Comparison of ENCODE assay signal across 11 mouse cellular contexts in genomic region chr5:130120904-130121303, GRCm38 (mm10). TPM values are rescaled to one million over a fixed set of nuclear protein-coding genes. Genes with fewer than 3 reads are reported as not detected.
A peak's percentile ranks its signal among the peaks of the same experiment; 100 is the strongest.
DNase-seq lines count a peak whose midpoint lies in the region; ATAC-seq and TF ChIP-seq lines count a peak whose summit lies in the region.
"Had no signal": no experiment of that assay in that cellular context is flagged by ENCODE, and none has a peak within 500 bp of the region (broad histone marks: within the 10 kb centered on the region; RNA-seq: fewer than 3 reads in every experiment).

No protein-coding gene starts in this region.

- H3K36me3 ChIP-seq in limb, embryonic 14.5 days (ENCODE audit: control insufficient read depth, insufficient read depth, low read length), result peaks cover 8% of the 10 kb centered on the region; the same call in 1 of the 2 replicates
- peaks cover 34% of the 10 kb centered on the region for H3K36me3 ChIP-seq in limb, embryonic 10.5 days
- H3K36me3 ChIP-seq in embryonic facial prominence, embryonic 11.5 days (replicated peaks; ENCODE audit: control insufficient read depth, insufficient read depth, low read depth, low read length), result no peaks in the 10 kb centered on the region
- no peaks in the 10 kb centered on the region for H3K36me3 ChIP-seq in neural tube, embryonic 11.5 days (ENCODE audit: control insufficient read depth, insufficient read depth, low read length)
- H3K36me3 ChIP-seq in forebrain, embryonic 15.5 days, result peaks cover 4% of the 10 kb centered on the region; the same call in 1 of the 2 replicates

- no peak overlapping the region for H3K9ac ChIP-seq in limb, embryonic 14.5 days (ENCODE audit: low read depth, low read length, severe bottlenecking)
- H3K9ac ChIP-seq in embryonic facial prominence, embryonic 11.5 days (replicated peaks; ENCODE audit: low read length), result no peak overlapping the region
- H3K9ac ChIP-seq in neural tube, embryonic 11.5 days (ENCODE audit: low read length), result no peak overlapping the region
- no peak overlapping the region for H3K9ac ChIP-seq in forebrain, embryonic 15.5 days (replicated peaks)
- H3K9ac ChIP-seq: lung, embryonic 15.5 days had no signal

- H3K9me3 ChIP-seq in limb, embryonic 14.5 days (ENCODE audit: control insufficient read depth, low read length), result no peaks in the 10 kb centered on the region
- no peaks in the 10 kb centered on the region for H3K9me3 ChIP-seq in limb, embryonic 10.5 days (replicated peaks)
- no peaks in the 10 kb centered on the region for H3K9me3 ChIP-seq in embryonic facial prominence, embryonic 11.5 days (replicated peaks; ENCODE audit: control insufficient read depth, low read length)
- H3K9me3 ChIP-seq in neural tube, embryonic 11.5 days (ENCODE audit: control insufficient read depth, low read length), result no peaks in the 10 kb centered on the region
- no peaks in the 10 kb centered on the region for H3K9me3 ChIP-seq in forebrain, embryonic 15.5 days
- H3K9me3 ChIP-seq: lung, embryonic 15.5 days had no signal

- ATAC-seq in limb, embryonic 14.5 days (ENCODE audit: low FRiP score, low read depth), result peak; percentile 58; the same call in 1 of the 2 replicates
- peak; percentile 75 for ATAC-seq in embryonic facial prominence, embryonic 11.5 days (replicated peaks; ENCODE audit: insufficient number of reproducible peaks, low FRiP score, low TSS enrichment, low read depth)
- ATAC-seq in neural tube, embryonic 11.5 days (ENCODE audit: insufficient read depth, low FRiP score, low TSS enrichment), result no peak
- no peak for ATAC-seq in forebrain, embryonic 15.5 days (replicated peaks)

- TF ChIP-seq POLR2A in limb, embryonic 14.5 days (IDR thresholded peaks at IDR 0.05; ENCODE audit: borderline replicate concordance, extremely low read depth, insufficient read depth, insufficient read length), result no peak

- peak; percentile 50 for DNase-seq in limb, embryonic 14.5 days (ENCODE audit: low spot score)
- no peak for DNase-seq in limb, embryonic 10.5 days (ENCODE audit: low spot score)
- peak; percentile 18 for DNase-seq in embryonic facial prominence, embryonic 11.5 days (ENCODE audit: low spot score)
- DNase-seq in heart, postnatal 14 days, result peak; percentile 64 to 68
- peak; percentile 35 for DNase-seq in neural tube, embryonic 11.5 days (ENCODE audit: low spot score)
- no peak for DNase-seq in layer of hippocampus, adult 9-10 months (ENCODE audit: low spot score)
- no peak for DNase-seq in frontal cortex, postnatal 36 days (ENCODE audit: low spot score in 2 of 2)
- DNase-seq: cerebellum, adult 9-10 months; right cerebral cortex, postnatal 14 days had no signal

- H3K4me3 ChIP-seq in limb, embryonic 14.5 days (replicated peaks; ENCODE audit: low read length), result no peak overlapping the region
- H3K4me3 ChIP-seq in limb, embryonic 10.5 days, result no peak overlapping the region
- H3K4me3 ChIP-seq in embryonic facial prominence, embryonic 11.5 days (ENCODE audit: low read depth, low read length), result no peak overlapping the region
- H3K4me3 ChIP-seq in neural tube, embryonic 11.5 days (ENCODE audit: low read depth, low read length), result no peak overlapping the region
- H3K4me3 ChIP-seq in forebrain, embryonic 15.5 days, result no peak overlapping the region
- H3K4me3 ChIP-seq: lung, embryonic 15.5 days had no signal

- H3K4me1 ChIP-seq in limb, embryonic 14.5 days (ENCODE audit: control insufficient read depth, insufficient read depth, low read length), result peaks cover 26% of the 10 kb centered on the region
- no peaks in the 10 kb centered on the region for H3K4me1 ChIP-seq in limb, embryonic 10.5 days
- no peaks in the 10 kb centered on the region for H3K4me1 ChIP-seq in embryonic facial prominence, embryonic 11.5 days (ENCODE audit: control insufficient read depth, insufficient read depth, low read length)
- H3K4me1 ChIP-seq in neural tube, embryonic 11.5 days (ENCODE audit: control insufficient read depth, insufficient read depth, low read length), result no peaks in the 10 kb centered on the region
- no peaks in the 10 kb centered on the region for H3K4me1 ChIP-seq in forebrain, embryonic 15.5 days

- 0 out of 2 replicates have a peak overlapping the region, but pooled peaks have one; percentile 33 for H3K27ac ChIP-seq in limb, embryonic 14.5 days (replicated peaks; ENCODE audit: low read depth, low read length)
- H3K27ac ChIP-seq in limb, embryonic 10.5 days, result no peak overlapping the region
- no peak overlapping the region for H3K27ac ChIP-seq in embryonic facial prominence, embryonic 11.5 days (replicated peaks; ENCODE audit: low read depth, low read length)
- H3K27ac ChIP-seq in neural tube, embryonic 11.5 days (ENCODE audit: low read depth, low read length), result no peak overlapping the region
- no peak overlapping the region for H3K27ac ChIP-seq in forebrain, embryonic 15.5 days (replicated peaks)
- H3K27ac ChIP-seq: lung, embryonic 15.5 days had no signal

- intact Hi-C loops in heart, postnatal 14 days (cut with DNase I), result no loop called here

- H3K4me2 ChIP-seq in limb, embryonic 14.5 days (replicated peaks; ENCODE audit: low read depth, low read length, severe bottlenecking), result no peak overlapping the region
- H3K4me2 ChIP-seq in embryonic facial prominence, embryonic 11.5 days (ENCODE audit: low read depth, low read length), result no peak overlapping the region
- H3K4me2 ChIP-seq in neural tube, embryonic 11.5 days (ENCODE audit: low read depth), result no peak overlapping the region
- no peak overlapping the region for H3K4me2 ChIP-seq in forebrain, embryonic 15.5 days (replicated peaks)
- H3K4me2 ChIP-seq: lung, embryonic 15.5 days had no signal

- H3K27me3 ChIP-seq in limb, embryonic 14.5 days (ENCODE audit: control insufficient read depth, insufficient read depth, low read length), result no peaks in the 10 kb centered on the region
- H3K27me3 ChIP-seq in limb, embryonic 10.5 days (ENCODE audit: low read depth, poor library complexity, severe bottlenecking), result no peaks in the 10 kb centered on the region
- H3K27me3 ChIP-seq in embryonic facial prominence, embryonic 11.5 days (ENCODE audit: control insufficient read depth, insufficient read depth, low read length), result no peaks in the 10 kb centered on the region
- no peaks in the 10 kb centered on the region for H3K27me3 ChIP-seq in neural tube, embryonic 11.5 days (ENCODE audit: control insufficient read depth, insufficient read depth, low read length)
- H3K27me3 ChIP-seq in forebrain, embryonic 15.5 days, result no peaks in the 10 kb centered on the region
- H3K27me3 ChIP-seq: lung, embryonic 15.5 days had no signal

- 61% methylated on average over 6 of the region's 6 CpGs for WGBS in limb, embryonic 14.5 days
- 78% methylated on average over 6 of the region's 6 CpGs for WGBS in limb, embryonic 10.5 days
- WGBS in embryonic facial prominence, embryonic 11.5 days, result 34% methylated on average over 6 of the region's 6 CpGs
- WGBS in neural tube, embryonic 11.5 days, result 65% methylated on average over 6 of the region's 6 CpGs
- whole genome bisulfite sequencing in forebrain, embryonic 15.5 days, result 81% methylated on average over 6 of the region's 6 CpGs

RNA-seq across cellular contexts. Expression of gene Kctd7, which starts 23.8 kb away (rescaled TPM):
- 5.5 and 7.7 TPM in 2 replicates for polyA plus RNA-seq in limb, embryonic 14.5 days (2012; rRNA removed)
- 6.1 and 6.2 TPM in 2 replicates for polyA plus RNA-seq in limb, embryonic 14.5 days (2014; fragmentation: Nextera tagmentation; extraction: Ambion mirVana)
- 3.4 and 4.7 TPM in 2 replicates for polyA plus RNA-seq in limb, embryonic 10.5 days (2016; fragmentation: Nextera tagmentation; extraction: Ambion mirVana)
- polyA plus RNA-seq in embryonic facial prominence, embryonic 11.5 days (2014; fragmentation: Nextera tagmentation; extraction: Ambion mirVana), result 4.9 and 5.0 TPM in 2 replicates
- total RNA-seq in heart, postnatal 14 days (2021), result 1 to 10 TPM; 1.6 to 3.4 TPM
- 7.2 and 8.3 TPM in 2 replicates for polyA plus RNA-seq in neural tube, embryonic 11.5 days (2014; fragmentation: Nextera tagmentation; extraction: Ambion mirVana)
- polyA plus RNA-seq in forebrain, embryonic 15.5 days (2015; fragmentation: Nextera tagmentation; extraction: Ambion mirVana), result 13.5 TPM in 2 replicates

RNA-seq across cellular contexts. Expression of gene Tpst1, which starts 47.8 kb away (rescaled TPM):
- 59.3 and 68.2 TPM in 2 replicates for polyA plus RNA-seq in limb, embryonic 14.5 days (2012; rRNA removed)
- polyA plus RNA-seq in limb, embryonic 14.5 days (2014; fragmentation: Nextera tagmentation; extraction: Ambion mirVana), result 114 and 117 TPM in 2 replicates
- 65.4 and 65.6 TPM in 2 replicates for polyA plus RNA-seq in limb, embryonic 10.5 days (2016; fragmentation: Nextera tagmentation; extraction: Ambion mirVana)
- 70.4 and 72.9 TPM in 2 replicates for polyA plus RNA-seq in embryonic facial prominence, embryonic 11.5 days (2014; fragmentation: Nextera tagmentation; extraction: Ambion mirVana)
- total RNA-seq in heart, postnatal 14 days (2021), result 10 to 100 TPM; 15.7 to 16.9 TPM
- 57.0 and 63.1 TPM in 2 replicates for polyA plus RNA-seq in neural tube, embryonic 11.5 days (2014; fragmentation: Nextera tagmentation; extraction: Ambion mirVana)
- polyA plus RNA-seq in forebrain, embryonic 15.5 days (2015; fragmentation: Nextera tagmentation; extraction: Ambion mirVana), result 57.5 and 57.7 TPM in 2 replicates

RNA-seq across cellular contexts. Expression of gene Rabgef1, which starts 50.7 kb away (rescaled TPM):
- polyA plus RNA-seq in limb, embryonic 14.5 days (2012; rRNA removed), result 20.2 and 21.7 TPM in 2 replicates
- polyA plus RNA-seq in limb, embryonic 14.5 days (2014; fragmentation: Nextera tagmentation; extraction: Ambion mirVana), result 19.4 and 24.2 TPM in 2 replicates
- polyA plus RNA-seq in limb, embryonic 10.5 days (2016; fragmentation: Nextera tagmentation; extraction: Ambion mirVana), result 21.7 and 22.1 TPM in 2 replicates
- 23.6 and 25.1 TPM in 2 replicates for polyA plus RNA-seq in embryonic facial prominence, embryonic 11.5 days (2014; fragmentation: Nextera tagmentation; extraction: Ambion mirVana)
- 10 to 100 TPM; 17.8 to 20.8 TPM for total RNA-seq in heart, postnatal 14 days (2021)
- polyA plus RNA-seq in neural tube, embryonic 11.5 days (2014; fragmentation: Nextera tagmentation; extraction: Ambion mirVana), result 25.4 and 27.8 TPM in 2 replicates
- 40.2 and 41.3 TPM in 2 replicates for polyA plus RNA-seq in forebrain, embryonic 15.5 days (2015; fragmentation: Nextera tagmentation; extraction: Ambion mirVana)

Comparison
In these comparisons a context has a peak if more than half of its experiments do, and no peak if none do; other contexts are left out.
1. DNase-seq: peak in limb, embryonic 14.5 days (single experiment), embryonic facial prominence, embryonic 11.5 days (single experiment), heart, postnatal 14 days (2 of 2) and neural tube, embryonic 11.5 days (single experiment); none in limb, embryonic 10.5 days (single experiment), layer of hippocampus, adult 9-10 months (single experiment) and frontal cortex, postnatal 36 days (0 of 2).
2. ATAC-seq: peak in limb, embryonic 14.5 days (single experiment) and embryonic facial prominence, embryonic 11.5 days (single experiment); none in neural tube, embryonic 11.5 days (single experiment) and forebrain, embryonic 15.5 days (single experiment).